Mouse (Mus musculus): ENCODE results near the gene Cyb5r1. TPM values are rescaled to one million over a fixed set of nuclear protein-coding genes. Genes with fewer than 3 reads are reported as not detected.
"Not testable (repeated sequence)": the region's sequence is repeated elsewhere in the genome, so short reads cannot be mapped to it uniquely, and the experiment has no call there.

Cyb5r1 gene
- polyA plus RNA-seq, 1 experiment from 2014 or later, result 38.5 TPM

DNA sequence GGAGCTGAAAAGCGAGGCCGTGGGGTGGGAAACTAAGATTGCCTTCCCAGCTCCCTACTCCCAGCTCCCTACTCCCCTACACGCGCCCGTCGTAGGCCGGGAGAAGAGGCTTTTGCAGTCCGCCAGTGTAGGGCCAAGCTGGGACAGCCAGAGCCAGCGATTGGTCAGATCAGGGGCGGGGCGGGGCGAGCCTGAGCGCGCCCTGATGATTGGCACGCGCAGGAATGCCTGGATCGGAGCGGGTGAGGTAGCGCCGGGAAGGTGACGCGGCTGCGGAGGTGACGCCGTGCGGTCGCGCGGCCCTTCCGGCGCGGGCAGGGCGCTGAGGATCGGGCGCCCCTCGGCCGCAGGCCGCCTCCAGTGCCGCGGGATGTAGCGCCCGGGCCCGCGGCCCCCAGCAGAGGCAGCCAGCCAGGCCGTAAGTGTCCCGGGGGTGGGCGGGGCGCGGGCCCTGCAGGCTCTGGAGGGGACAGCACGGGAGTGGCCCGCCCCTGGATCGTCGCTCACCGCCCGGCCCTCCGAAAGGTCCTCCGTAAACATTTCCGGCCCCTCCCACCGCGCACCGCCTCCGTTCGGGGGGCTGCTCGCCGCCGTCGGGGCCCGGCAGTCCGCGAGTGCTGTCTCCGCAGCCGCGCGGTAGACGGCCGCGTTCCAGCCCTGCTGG is 9.9 kb downstream of the Cyb5r1 start, which contains the start of gene Adipor1:
Gene Adipor1, plus strand, starts transcription at position 211 of the 664 bp plus-strand sequence.
- Histone ChIP-seq H3K9ac (peak within 1 kb of the TSS; percentile 64), H3K9me3 (no peaks in the 10 kb centered on the region), H3K4me3 (replicated peaks) (peak within 1 kb of the TSS; percentile 80), H3K27me3 (replicated peaks) (no peaks in the 10 kb centered on the region), H3K36me3 (peaks cover 9% of the 10 kb centered on the region), H3K4me2 (peak within 1 kb of the TSS; percentile 70), H3K4me1 (peaks cover 43% of the 10 kb centered on the region), H3K27ac (peak within 1 kb of the TSS; percentile 94)
- WGBS, result under 1% methylated on average over 70 of the region's 77 CpGs
- ATAC-seq (ENCODE audit: insufficient read depth, low FRiP score, low read depth), result peak; percentile 99

DNA sequence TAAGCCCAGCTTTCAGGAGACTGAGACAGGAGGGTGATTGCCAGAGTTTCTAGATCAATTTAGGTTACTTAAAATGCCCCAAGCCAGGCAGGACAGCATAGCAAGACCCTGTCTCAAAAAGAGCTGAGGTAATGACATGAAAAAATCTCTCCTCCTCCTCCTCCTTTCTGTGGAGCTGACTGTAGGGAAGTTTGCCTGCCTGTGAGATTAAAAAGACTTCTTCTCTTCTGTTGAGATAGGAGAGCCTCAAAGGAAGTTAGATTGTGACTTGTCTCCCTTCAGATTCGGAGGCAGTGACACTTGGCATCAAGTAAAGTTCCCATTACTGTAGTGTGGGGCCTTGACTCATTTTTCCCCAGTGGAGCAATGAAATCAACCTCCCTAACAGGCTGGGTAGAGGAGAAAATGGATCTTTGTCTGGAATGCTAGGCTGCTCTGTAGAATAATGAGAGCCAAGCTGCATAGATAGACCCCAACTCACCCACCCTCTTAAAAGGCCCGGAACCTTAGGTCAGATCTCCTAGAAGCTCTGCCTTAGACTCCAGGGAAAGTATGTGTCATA is 13.1 kb downstream of the Cyb5r1 start:
- no peak for ATAC-seq (ENCODE audit: insufficient read depth, low FRiP score, low read depth)
- H3K36me3 ChIP-seq, result peaks cover 3% of the 10 kb centered on the region; the same call in 1 of the 2 replicates
- H3K9ac ChIP-seq, result no peak overlapping the region
- H3K27me3 ChIP-seq (replicated peaks), result no peaks in the 10 kb centered on the region
- no peak overlapping the region for H3K4me2 ChIP-seq
- H3K27ac ChIP-seq, result no peak overlapping the region
- no peak overlapping the region for H3K4me3 ChIP-seq (replicated peaks)
- 65% methylated on average over 2 of the region's 2 CpGs for WGBS
- no peaks in the 10 kb centered on the region for H3K9me3 ChIP-seq
- H3K4me1 ChIP-seq, result peaks cover 43% of the 10 kb centered on the region

DNA sequence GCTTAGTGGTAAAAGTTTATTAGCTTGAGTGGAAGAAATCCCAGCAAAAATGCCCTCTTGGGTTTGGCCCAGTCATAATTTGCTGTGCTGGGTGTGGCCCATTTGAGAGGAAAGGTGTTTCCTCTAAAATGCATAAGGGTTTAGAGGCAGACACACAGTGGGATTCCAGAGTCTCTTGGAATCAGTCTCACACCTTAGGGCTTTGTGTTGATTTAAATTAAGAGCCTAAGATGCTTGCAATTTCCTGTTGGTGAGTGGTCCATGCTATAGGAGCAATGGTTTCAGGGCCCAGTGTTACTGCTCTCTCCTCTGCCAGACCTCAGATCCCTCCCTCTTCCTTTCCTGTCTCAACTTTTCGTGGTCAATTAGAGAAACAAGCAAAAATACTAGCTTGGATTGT is 13.8 kb downstream of the Cyb5r1 start:
- Histone ChIP-seq H3K9ac (no peak overlapping the region), H3K4me2 (peak overlapping the region; percentile 10; the same call in 1 of the 2 replicates), H3K4me1 (peaks cover 41% of the 10 kb centered on the region)

DNA sequence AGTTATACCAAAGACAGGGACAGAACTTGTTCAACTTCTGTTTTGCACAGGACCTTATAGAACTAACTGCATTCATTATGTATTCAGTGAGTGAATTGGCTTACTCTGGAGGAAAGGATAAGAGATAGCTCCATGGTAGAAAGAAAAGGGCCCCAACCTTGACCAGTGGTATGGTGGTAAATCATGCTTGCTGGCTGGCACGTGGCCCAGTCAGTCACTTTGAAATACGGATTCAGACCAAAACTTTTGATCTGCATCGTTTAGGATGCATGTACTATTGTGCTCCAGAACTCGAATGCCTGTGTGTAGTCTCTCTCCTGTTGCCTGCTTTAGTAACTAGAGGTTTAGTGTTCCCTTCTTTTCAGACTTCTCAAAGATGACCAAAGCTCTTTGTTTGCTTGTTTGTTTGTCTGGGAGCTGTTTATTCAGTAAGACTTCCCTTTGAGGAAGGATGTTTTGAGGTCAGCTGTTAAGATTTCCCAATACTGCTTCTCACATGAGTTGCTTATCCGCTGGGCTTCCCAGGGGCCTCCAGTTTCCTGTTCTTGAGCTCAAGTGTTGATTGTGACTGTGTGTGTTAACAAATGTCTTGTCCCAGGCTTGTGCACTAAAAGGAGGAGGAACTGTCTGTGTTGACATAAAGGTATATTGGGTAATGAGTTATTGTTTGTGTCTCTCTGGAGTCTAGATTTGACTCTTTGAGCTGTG is 14.5 kb downstream of the Cyb5r1 start:
- H3K9me3 ChIP-seq, result no peaks in the 10 kb centered on the region
- peaks cover 14% of the 10 kb centered on the region for H3K36me3 ChIP-seq
- no peaks in the 10 kb centered on the region for H3K27me3 ChIP-seq (replicated peaks)
- H3K4me1 ChIP-seq, result peaks cover 38% of the 10 kb centered on the region
- 40% methylated on average over 5 of the region's 5 CpGs for WGBS
- no peak overlapping the region for H3K4me2 ChIP-seq
- no peak overlapping the region for H3K4me3 ChIP-seq (replicated peaks)
- ATAC-seq (ENCODE audit: insufficient read depth, low FRiP score, low read depth), result no peak
- no peak overlapping the region for H3K9ac ChIP-seq
- peak overlapping the region; percentile 41 for H3K27ac ChIP-seq

More for the DNA sequence above, 13.8 kb downstream of the Cyb5r1 start:
- ATAC-seq (ENCODE audit: insufficient read depth, low FRiP score, low read depth), result no peak
- WGBS, result 32% methylated on average over 1 of the region's 1 CpGs
- H3K36me3 ChIP-seq, result peaks cover 9% of the 10 kb centered on the region
- peak overlapping the region; percentile 12; the same call in 1 of the 2 replicates for H3K27ac ChIP-seq
- H3K4me3 ChIP-seq (replicated peaks), result no peak overlapping the region
- no peaks in the 10 kb centered on the region for H3K27me3 ChIP-seq (replicated peaks)
- no peaks in the 10 kb centered on the region for H3K9me3 ChIP-seq

DNA sequence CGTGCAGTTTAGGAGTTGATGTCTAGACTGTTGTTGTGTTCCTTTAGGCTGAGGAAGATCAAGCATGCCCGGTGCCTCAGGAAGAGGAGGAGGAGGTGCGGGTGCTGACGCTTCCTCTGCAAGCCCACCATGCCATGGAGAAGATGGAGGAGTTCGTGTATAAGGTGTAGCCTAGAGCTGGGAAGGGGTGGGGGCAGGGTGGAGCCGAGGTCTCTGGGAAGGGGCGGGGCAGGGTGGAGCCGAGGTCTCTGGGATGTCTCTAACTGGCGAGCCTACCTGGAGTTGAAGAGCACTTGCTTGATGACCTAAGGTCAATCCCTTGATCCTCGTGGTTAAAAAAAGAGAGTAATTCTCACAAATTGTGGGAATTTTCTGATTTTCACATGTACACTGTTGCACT is 18.6 kb downstream of the Cyb5r1 start:
- Histone ChIP-seq H3K36me3 (peaks cover 46% of the 10 kb centered on the region), H3K27me3 (replicated peaks) (no peaks in the 10 kb centered on the region), H3K9me3 (no peaks in the 10 kb centered on the region), H3K4me3 (replicated peaks) (no peak overlapping the region), H3K27ac (no peak overlapping the region), H3K4me1 (peaks cover 11% of the 10 kb centered on the region), H3K9ac (no peak overlapping the region), H3K4me2 (no peak overlapping the region)
- ATAC-seq (ENCODE audit: insufficient read depth, low FRiP score, low read depth), result peak; percentile 57; the same call in 1 of the 2 replicates
- WGBS, result 66% methylated on average over 10 of the region's 10 CpGs

DNA sequence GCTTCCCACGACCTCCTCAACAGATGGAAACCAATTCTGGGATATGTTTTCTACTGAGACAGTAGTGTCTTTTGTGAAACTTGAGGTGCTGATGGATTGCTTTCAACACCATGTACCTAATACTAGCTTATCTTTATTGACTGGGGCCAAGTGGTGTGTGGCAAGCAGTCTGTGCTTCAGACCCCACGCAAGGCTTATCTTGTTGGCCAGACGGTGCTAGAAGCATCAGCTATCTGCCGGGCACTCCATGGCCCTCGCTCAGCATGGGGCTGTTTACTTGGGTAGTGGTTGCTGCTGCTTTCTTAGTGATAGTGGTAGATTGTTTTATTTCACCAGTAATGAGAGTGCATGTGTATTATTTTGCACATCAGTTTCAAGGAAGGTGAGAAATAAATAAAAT is 20.9 kb downstream of the Cyb5r1 start:
- WGBS, result 66% methylated on average over 5 of the region's 5 CpGs
- Histone ChIP-seq H3K4me2 (no peak overlapping the region), H3K36me3 (peaks cover 56% of the 10 kb centered on the region), H3K4me1 (no peaks in the 10 kb centered on the region), H3K9me3 (no peaks in the 10 kb centered on the region), H3K27ac (no peak overlapping the region), H3K9ac (no peak overlapping the region), H3K27me3 (replicated peaks) (no peaks in the 10 kb centered on the region), H3K4me3 (replicated peaks) (no peak overlapping the region)
- peak; percentile 98 for ATAC-seq (ENCODE audit: insufficient read depth, low FRiP score, low read depth)

DNA sequence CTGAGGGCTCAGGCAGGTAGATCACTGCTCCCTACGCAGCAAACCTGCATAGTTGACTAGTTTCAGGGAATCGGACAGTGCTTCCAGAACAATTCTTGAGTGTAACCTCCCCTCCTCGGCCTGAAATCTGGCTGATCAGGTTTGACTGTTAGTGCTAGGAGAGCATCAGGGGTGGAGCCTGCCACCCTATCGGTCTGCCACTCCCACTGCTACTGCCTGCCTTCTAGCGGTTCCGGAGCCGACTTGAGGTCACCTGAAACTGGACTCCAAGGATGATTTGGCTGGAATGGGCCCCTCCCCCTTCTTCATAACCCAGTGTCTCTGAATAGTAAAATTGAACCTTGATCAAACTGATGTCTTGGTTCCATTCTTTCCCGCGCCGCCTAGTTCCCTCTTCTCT is 27.6 kb downstream of the Cyb5r1 start:
- ATAC-seq (ENCODE audit: insufficient read depth, low FRiP score, low read depth), result no peak
- Histone ChIP-seq H3K9me3 (no peaks in the 10 kb centered on the region), H3K9ac (no peak overlapping the region), H3K4me1 (no peaks in the 10 kb centered on the region), H3K27ac (no peak overlapping the region), H3K4me2 (no peak overlapping the region), H3K27me3 (replicated peaks) (no peaks in the 10 kb centered on the region), H3K4me3 (replicated peaks) (no peak overlapping the region), H3K36me3 (peaks cover 29% of the 10 kb centered on the region)
- 71% methylated on average over 10 of the region's 10 CpGs for WGBS

DNA sequence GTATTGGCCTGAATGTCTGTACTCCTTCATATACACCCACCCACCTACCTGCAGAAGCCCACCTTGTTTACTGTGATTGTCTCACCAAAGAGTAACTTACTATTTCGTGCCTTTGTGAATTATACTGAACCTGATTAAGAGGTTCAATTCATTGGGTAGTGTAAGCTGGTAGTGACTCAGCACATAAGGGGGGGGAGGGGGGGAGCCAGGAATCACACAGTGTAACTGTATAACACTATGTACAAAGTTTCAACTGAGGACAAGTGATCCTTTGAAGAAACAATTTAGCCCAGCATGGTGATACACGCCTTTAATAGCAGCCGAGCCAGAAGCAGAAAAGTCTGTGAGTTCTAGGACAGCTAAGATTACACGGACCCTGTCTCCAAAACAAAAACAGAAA is 28.1 kb downstream of the Cyb5r1 start:
- WGBS, result 90% methylated on average over 4 of the region's 4 CpGs
- peaks cover 26% of the 10 kb centered on the region for H3K36me3 ChIP-seq

DNA sequence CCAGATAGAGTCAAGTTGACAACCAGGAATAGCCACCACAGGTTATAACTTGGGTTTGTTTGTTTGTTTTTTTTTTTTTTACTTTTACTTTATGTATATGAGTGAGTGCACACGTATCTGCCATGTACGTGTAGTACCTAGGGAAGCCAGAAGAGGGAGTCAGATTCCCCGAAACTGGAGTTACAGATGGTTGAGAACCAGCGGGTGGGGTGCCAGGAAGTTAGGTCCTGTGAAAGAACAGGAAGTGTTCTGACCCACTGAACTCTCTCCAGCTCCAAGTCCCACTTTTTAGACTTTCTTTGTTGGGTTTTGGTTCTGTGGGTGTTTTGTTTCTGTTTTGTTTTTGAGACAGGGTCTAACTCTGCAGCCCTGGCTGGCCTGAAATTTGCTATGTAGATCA is 30.1 kb downstream of the Cyb5r1 start:
- Histone ChIP-seq H3K36me3 (peaks cover 20% of the 10 kb centered on the region), H3K9me3 (no peaks in the 10 kb centered on the region), H3K27me3 (replicated peaks) (no peaks in the 10 kb centered on the region), H3K4me3 (replicated peaks) (no peak overlapping the region), H3K9ac (no peak overlapping the region), H3K4me2 (no peak overlapping the region), H3K27ac (no peak overlapping the region), H3K4me1 (no peaks in the 10 kb centered on the region)
- ATAC-seq (ENCODE audit: insufficient read depth, low FRiP score, low read depth), result no peak
- WGBS, result 29% methylated on average over 4 of the region's 4 CpGs

More for the DNA sequence above, 28.1 kb downstream of the Cyb5r1 start:
- Histone ChIP-seq H3K27me3 (replicated peaks) (no peaks in the 10 kb centered on the region), H3K4me2 (no peak overlapping the region), H3K4me3 (replicated peaks) (no peak overlapping the region), H3K4me1 (no peaks in the 10 kb centered on the region), H3K27ac (no peak overlapping the region), H3K9me3 (no peaks in the 10 kb centered on the region), H3K9ac (no peak overlapping the region)
- no peak for ATAC-seq (ENCODE audit: insufficient read depth, low FRiP score, low read depth)

DNA sequence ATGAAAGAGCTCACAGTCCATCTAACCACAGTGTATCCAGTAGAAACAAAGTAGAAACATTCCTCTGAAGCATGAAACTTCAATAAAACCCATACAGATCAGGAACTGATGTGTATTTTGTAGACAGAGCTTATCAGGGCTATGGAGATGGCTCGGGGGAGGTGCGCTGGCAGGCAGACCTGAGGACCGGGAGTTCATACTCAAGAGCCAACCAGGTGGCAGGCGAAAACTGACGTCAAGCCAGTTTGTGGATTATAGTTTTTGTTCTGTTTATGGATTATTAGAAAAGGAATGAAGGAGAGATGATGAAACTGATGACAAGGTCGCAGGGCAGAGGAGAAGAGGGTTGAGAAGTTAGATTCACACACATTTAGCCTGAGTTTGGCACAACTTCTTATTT is 35.1 kb downstream of the Cyb5r1 start:
- Histone ChIP-seq H3K4me1 (no peaks in the 10 kb centered on the region), H3K27ac (no peak overlapping the region), H3K9ac (no peak overlapping the region), H3K4me2 (no peak overlapping the region), H3K36me3 (no peaks in the 10 kb centered on the region), H3K4me3 (replicated peaks) (no peak overlapping the region), H3K9me3 (no peaks in the 10 kb centered on the region), H3K27me3 (replicated peaks) (no peaks in the 10 kb centered on the region)
- ATAC-seq (ENCODE audit: insufficient read depth, low FRiP score, low read depth), result no peak
- 77% methylated on average over 6 of the region's 6 CpGs for WGBS

DNA sequence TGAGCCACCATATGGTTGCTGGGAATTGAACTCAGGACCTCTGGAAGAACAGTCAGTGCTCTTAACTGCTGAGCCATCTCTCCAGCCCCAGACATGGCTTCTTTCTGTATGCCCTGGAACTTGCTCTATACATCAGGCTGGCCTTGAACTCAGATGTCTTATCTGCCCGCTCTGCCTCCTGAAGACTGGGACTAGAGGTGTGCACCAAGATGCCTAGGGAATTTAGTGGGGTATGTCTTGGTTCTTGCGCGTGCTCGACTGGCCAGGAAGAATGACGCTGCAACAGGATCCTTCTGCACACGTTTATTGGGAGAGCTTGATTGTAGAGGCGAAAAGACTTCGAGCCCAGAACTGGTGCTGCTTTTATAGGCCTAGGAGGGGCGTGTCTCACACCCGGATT is 36.4 kb downstream of the Cyb5r1 start:
- H3K4me2 ChIP-seq; H3K4me3 ChIP-seq (replicated peaks); H3K36me3 ChIP-seq; H3K4me1 ChIP-seq; H3K9ac ChIP-seq; H3K9me3 ChIP-seq; ATAC-seq (ENCODE audit: insufficient read depth, low FRiP score, low read depth); H3K27me3 ChIP-seq (replicated peaks); H3K27ac ChIP-seq: not testable (repeated sequence)
- 91% methylated on average over 8 of the region's 10 CpGs for WGBS

DNA sequence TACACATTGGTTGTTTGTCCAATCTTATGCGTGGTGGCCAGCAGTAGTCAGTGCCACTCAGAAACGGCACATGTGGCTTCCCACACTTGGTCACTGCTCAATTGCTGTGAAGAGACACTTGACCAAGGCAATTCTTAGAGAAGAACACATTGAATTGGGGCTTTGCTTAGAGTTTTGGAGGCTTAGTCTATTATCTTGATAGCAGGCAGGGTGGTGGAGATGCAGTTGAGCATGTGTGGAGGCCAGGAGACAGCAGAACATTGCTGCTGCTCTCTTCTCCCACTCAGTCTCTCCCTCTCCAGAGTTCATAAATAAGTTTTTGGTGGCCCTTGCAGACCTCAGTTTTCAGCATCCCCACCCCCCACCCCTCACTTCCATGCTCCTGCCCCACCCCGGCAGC is 37.0 kb downstream of the Cyb5r1 start:
- no peaks in the 10 kb centered on the region for H3K36me3 ChIP-seq
- no peak overlapping the region for H3K4me2 ChIP-seq
- H3K4me1 ChIP-seq, result no peaks in the 10 kb centered on the region
- no peak overlapping the region for H3K27ac ChIP-seq
- no peaks in the 10 kb centered on the region for H3K9me3 ChIP-seq
- no peak overlapping the region for H3K4me3 ChIP-seq (replicated peaks)
- no peak for ATAC-seq (ENCODE audit: insufficient read depth, low FRiP score, low read depth)
- no peaks in the 10 kb centered on the region for H3K27me3 ChIP-seq (replicated peaks)
- WGBS, result 89% methylated on average over 3 of the region's 3 CpGs
- H3K9ac ChIP-seq, result no peak overlapping the region

All from stomach, embryonic 15.5 days (tissue).